Mouse (Mus musculus) lung, postnatal 0 days (tissue): ENCODE results near the gene Rrp9. TPM values are rescaled to one million over a fixed set of nuclear protein-coding genes. Genes with fewer than 3 reads are reported as not detected.
"Not testable (repeated sequence)": the region's sequence is repeated elsewhere in the genome, so short reads cannot be mapped to it uniquely, and the experiment has no call there.

Experiments used
- ATAC-seq: fragments of 200-750 bp; cut with Nextera tagmentation; 2 replicates; pipeline ENCODE4 v1.8.0; 2017; ENCODE audit warnings: moderate library complexity
- DNase-seq: peaks from one replicate; pipeline ENCODE4 v3.0.0-alpha.2; 2016; ENCODE audit warnings: low spot score
- H3K27ac ChIP-seq: fragments of 300-500 bp; sonication (generic); 2 replicates; pipeline ENCODE4 v1.5.1; 2014; ENCODE audit warnings: antibody characterized with exemption, mild to moderate bottlenecking, low read length, mixed read lengths
- H3K27me3 ChIP-seq: fragments of 300-500 bp; sonication (generic); replicated peaks from 2 replicates; pipeline ENCODE4 v1.6.1; 2014; ENCODE audit warnings: low read length, mixed read lengths; ENCODE audit not compliant: insufficient read depth
- H3K36me3 ChIP-seq: fragments of 300-500 bp; sonication (generic); 2 replicates; pipeline ENCODE4 v1.6.1; 2014; ENCODE audit warnings: low read length, mixed read lengths; ENCODE audit not compliant: insufficient read depth
- H3K4me1 ChIP-seq: fragments of 300-500 bp; sonication (generic); 2 replicates; pipeline ENCODE4 v1.6.1; 2014; ENCODE audit warnings: antibody characterized with exemption, low read depth, low read length, mixed read lengths; ENCODE audit not compliant: insufficient read depth
- H3K4me2 ChIP-seq: fragments of 300-500 bp; sonication (generic); replicated peaks from 2 replicates; pipeline ENCODE4 v1.6.1; 2014; ENCODE audit warnings: low read depth, mild to moderate bottlenecking, low read length, moderate library complexity, mixed read lengths
- H3K4me3 ChIP-seq: fragments of 300-500 bp; sonication (generic); 2 replicates; pipeline ENCODE4 v1.5.1; 2014; ENCODE audit warnings: low read depth, low read length
- H3K9ac ChIP-seq: fragments of 300-500 bp; sonication (generic); replicated peaks from 2 replicates; pipeline ENCODE4 v1.6.1; 2014; ENCODE audit warnings: low read depth, mild to moderate bottlenecking
- H3K9me3 ChIP-seq: fragments of 300-500 bp; sonication (generic); 2 replicates; pipeline ENCODE4 v1.6.1; 2016; ENCODE audit warnings: low read length, mixed read lengths
- CTCF ChIP-seq: IDR thresholded peaks from 2 replicates; pipeline ENCODE4 v1.5.1; 2016; ENCODE audit warnings: antibody characterized with exemption, mild to moderate bottlenecking
- EP300 ChIP-seq: IDR thresholded peaks from 2 replicates; pipeline ENCODE4 v1.6.1; 2016; ENCODE audit warnings: antibody characterized with exemption, mild to moderate bottlenecking, control low read depth
- WGBS: fragments of 180-500 bp; shearing (Covaris S2); extraction: QIAGEN DNeasy Blood & Tissue Kit; methylation state at CpG from one replicate; pipeline ENCODE4 v1.1.7; 2014; 5-methylcytosine and 5-hydroxymethylcytosine counted together
- polyA plus RNA-seq: library from polyadenylated mRNA; unstranded; fragments of >200 nt; fragmentation: Nextera tagmentation; extraction: Ambion mirVana; gene quantifications from 2 replicates; pipeline ENCODE4 v1.2.1, GENCODE M21; 2015

Rrp9 gene
- polyA plus RNA-seq, 1 experiment from 2014 or later, result 19.4 TPM

GRCm38 (mm10) chr9:106481075-106481474, 5.3 kb downstream of the Rrp9 start:
- Histone ChIP-seq H3K9ac (no peak overlapping the region), H3K27me3 (no peaks in the 10 kb centered on the region), H3K27ac (no peak overlapping the region), H3K36me3 (peaks cover 13% of the 10 kb centered on the region; the same call in 1 of the 2 replicates), H3K4me2 (no peak overlapping the region), H3K4me1 (peaks cover 9% of the 10 kb centered on the region; the same call in 1 of the 2 replicates), H3K9me3 (no peaks in the 10 kb centered on the region), H3K4me3 (no peak overlapping the region)
- ATAC-seq (no peak), DNase-seq (no peak)
- TF ChIP-seq EP300 (no peak), CTCF (no peak)
- WGBS, result 91% methylated on average over 14 of the region's 15 CpGs

GRCm38 (mm10) chr9:106481676-106482075, 5.9 kb downstream of the Rrp9 start:
- H3K36me3 ChIP-seq, result peaks cover 13% of the 10 kb centered on the region; the same call in 1 of the 2 replicates

GRCm38 (mm10) chr9:106482578-106483115, 6.9 kb downstream of the Rrp9 start:
- Histone ChIP-seq H3K9ac (no peak overlapping the region), H3K4me2 (no peak overlapping the region), H3K4me1 (peaks cover 5% of the 10 kb centered on the region; the same call in 1 of the 2 replicates), H3K27ac (no peak overlapping the region), H3K4me3 (no peak overlapping the region), H3K36me3 (peaks cover 13% of the 10 kb centered on the region; the same call in 1 of the 2 replicates), H3K27me3 (no peaks in the 10 kb centered on the region), H3K9me3 (no peaks in the 10 kb centered on the region)
- no peak for ATAC-seq
- TF ChIP-seq CTCF (no peak), EP300 (no peak)
- 84% methylated on average over 16 of the region's 17 CpGs for WGBS
- DNase-seq, result no peak

More at GRCm38 (mm10) chr9:106481676-106482075, 5.9 kb downstream of the Rrp9 start:
- DNase-seq (no peak), ATAC-seq (no peak)
- TF ChIP-seq EP300 (no peak), CTCF (no peak)
- peaks cover 9% of the 10 kb centered on the region; the same call in 1 of the 2 replicates for H3K4me1 ChIP-seq
- no peaks in the 10 kb centered on the region for H3K9me3 ChIP-seq
- H3K27me3 ChIP-seq, result no peaks in the 10 kb centered on the region
- no peak overlapping the region for H3K9ac ChIP-seq
- H3K27ac ChIP-seq, result no peak overlapping the region
- no peak overlapping the region for H3K4me3 ChIP-seq
- H3K4me2 ChIP-seq, result no peak overlapping the region
- 88% methylated on average over 13 of the region's 13 CpGs for WGBS

- no peak for ATAC-seq
- peaks cover 13% of the 10 kb centered on the region; the same call in 1 of the 2 replicates for H3K36me3 ChIP-seq
- peaks cover under 1% of the 10 kb centered on the region; the same call in 1 of the 2 replicates for H3K4me1 ChIP-seq
- DNase-seq, result no peak
- H3K9me3 ChIP-seq, result no peaks in the 10 kb centered on the region
- H3K4me3 ChIP-seq, result no peak overlapping the region
- WGBS, result 96% methylated on average over 10 of the region's 10 CpGs
- H3K9ac ChIP-seq, result no peak overlapping the region
- no peak overlapping the region for H3K27ac ChIP-seq
- no peak overlapping the region for H3K4me2 ChIP-seq
- no peaks in the 10 kb centered on the region for H3K27me3 ChIP-seq
- TF ChIP-seq CTCF (no peak), EP300 (no peak)
These were observed 7.4 kb downstream of the Rrp9 start for GRCm38 (mm10) chr9:106483136-106483535.

- Histone ChIP-seq H3K4me2 (no peak overlapping the region), H3K27ac (no peak overlapping the region), H3K9me3 (no peaks in the 10 kb centered on the region), H3K27me3 (no peaks in the 10 kb centered on the region), H3K4me3 (no peak overlapping the region), H3K4me1 (no peaks in the 10 kb centered on the region), H3K36me3 (peaks cover 13% of the 10 kb centered on the region; the same call in 1 of the 2 replicates), H3K9ac (no peak overlapping the region)
- DNase-seq (no peak), ATAC-seq (no peak)
- WGBS, result 88% methylated on average over 16 of the region's 17 CpGs
- TF ChIP-seq CTCF (no peak), EP300 (no peak)
These were observed 7.8 kb downstream of the Rrp9 start for GRCm38 (mm10) chr9:106483606-106484005.

- Histone ChIP-seq H3K36me3 (peaks cover 13% of the 10 kb centered on the region; the same call in 1 of the 2 replicates), H3K4me2 (no peak overlapping the region), H3K4me1 (no peaks in the 10 kb centered on the region), H3K9me3 (no peaks in the 10 kb centered on the region), H3K27me3 (no peaks in the 10 kb centered on the region), H3K9ac (no peak overlapping the region), H3K4me3 (no peak overlapping the region), H3K27ac (no peak overlapping the region)
- ATAC-seq (no peak), DNase-seq (no peak)
- WGBS, result 82% methylated on average over 10 of the region's 10 CpGs
- TF ChIP-seq EP300, result no peak
These were observed 9.3 kb downstream of the Rrp9 start for GRCm38 (mm10) chr9:106485076-106485475.

GRCm38 (mm10) chr9:106487602-106488001, 11.8 kb downstream of the Rrp9 start:
- H3K36me3 ChIP-seq, result 0 out of 2 replicates have a peak, but pooled peaks cover 13% of the 10 kb centered on the region
- ATAC-seq, H3K4me2 ChIP-seq, H3K9ac ChIP-seq, H3K27ac ChIP-seq, H3K9me3 ChIP-seq, DNase-seq, H3K4me1 ChIP-seq, H3K4me3 ChIP-seq, H3K27me3 ChIP-seq: not testable (repeated sequence)
- WGBS, result 75% methylated on average over 6 of the region's 6 CpGs
